Mouse (Mus musculus): ENCODE measurements around the gene Gabrb2.

Gene Gabrb2

DNA sequence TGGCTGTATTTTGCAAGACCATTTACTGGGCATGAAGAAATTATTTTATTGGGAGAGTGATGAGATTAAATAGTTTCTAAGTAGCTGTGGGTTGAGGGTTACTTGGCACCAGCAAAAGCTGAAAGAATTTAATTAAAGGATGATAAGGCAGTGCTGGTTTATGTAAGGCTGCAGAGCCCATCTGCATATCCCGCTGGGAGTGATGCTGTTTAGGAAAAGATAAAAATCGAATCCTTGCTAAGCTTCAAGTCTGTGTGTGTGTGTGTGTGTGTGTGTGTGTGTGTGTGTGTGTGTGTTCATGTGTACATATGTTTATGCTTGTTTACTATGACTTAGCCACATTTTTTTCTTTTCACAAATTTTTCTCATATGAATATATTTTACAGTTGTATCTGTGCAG, 113.0 kb downstream of the Gabrb2 start:
- DNase-seq (ENCODE audit: low read depth, low spot score), result no peak

- no peak for DNase-seq (ENCODE audit: low read depth, low spot score)
Measured at GRCm38 (mm10) chr11:42535286-42535685, 115.7 kb downstream of the Gabrb2 start.

DNA sequence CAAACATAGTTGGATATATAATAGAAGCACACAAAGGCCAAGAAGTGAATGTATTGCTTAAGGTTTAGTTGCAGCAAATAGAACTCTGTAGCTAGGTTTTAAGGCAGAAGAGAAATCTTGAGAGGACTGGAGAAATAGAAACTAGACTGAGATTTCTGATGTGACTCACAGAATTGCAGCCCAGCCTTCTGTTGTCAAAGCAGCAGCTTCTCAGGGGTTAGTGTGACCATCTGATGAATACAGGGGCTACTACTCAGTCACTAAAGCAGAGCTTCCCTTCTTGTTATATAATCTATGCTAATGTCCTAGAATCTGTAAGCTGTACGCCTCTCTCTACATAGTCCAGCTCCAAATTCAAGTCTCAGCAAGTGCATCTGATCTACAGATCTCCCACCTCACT, 116.3 kb downstream of the Gabrb2 start:
- DNase-seq (ENCODE audit: low read depth, low spot score), result no peak

DNA sequence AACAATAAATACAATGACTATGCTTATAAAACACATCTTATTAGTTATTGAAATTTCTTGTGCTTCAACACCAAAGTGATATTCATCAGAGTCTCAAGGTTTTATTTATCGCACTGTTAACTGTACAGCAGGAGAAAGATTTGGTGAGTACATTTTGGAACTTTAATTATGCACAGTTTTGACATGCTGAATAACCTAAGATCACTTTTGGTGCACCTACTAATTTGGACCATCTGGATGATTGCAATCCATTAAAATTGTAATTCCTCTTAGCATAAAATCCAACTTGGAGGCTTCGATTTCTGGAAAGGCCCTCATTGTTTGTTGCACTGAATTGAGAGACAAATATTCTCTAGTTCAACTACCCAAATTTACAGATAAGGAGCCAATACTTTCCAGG, 123.3 kb downstream of the Gabrb2 start:
- DNase-seq (ENCODE audit: low read depth, low spot score), result no peak

- no peak for DNase-seq (ENCODE audit: low read depth, low spot score)
Measured at GRCm38 (mm10) chr11:42566023-42566422, 146.5 kb downstream of the Gabrb2 start.

DNA sequence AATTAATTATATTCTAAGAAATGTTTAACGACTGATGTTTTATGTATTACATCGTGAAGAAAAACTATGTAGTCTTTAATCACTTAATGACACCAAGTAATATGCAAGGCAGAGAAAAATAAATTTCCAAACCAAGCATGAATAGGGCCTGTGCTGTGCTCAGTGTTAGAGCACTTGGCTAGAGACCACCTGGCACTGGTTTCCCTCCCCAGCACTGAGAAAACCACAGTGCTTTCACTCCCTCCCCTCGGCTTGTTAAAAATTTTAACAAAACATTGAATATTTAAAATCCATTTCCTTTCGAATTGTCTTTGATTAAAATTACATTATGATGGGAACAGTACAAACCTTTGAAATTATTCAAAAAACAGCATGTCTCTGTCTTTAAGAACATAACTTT, 151.9 kb downstream of the Gabrb2 start:
- DNase-seq (ENCODE audit: low read depth, low spot score), result no peak

- no peak for DNase-seq (ENCODE audit: low read depth, low spot score)
Measured at GRCm38 (mm10) chr11:42575146-42575873, 155.8 kb downstream of the Gabrb2 start.

- DNase-seq (ENCODE audit: low read depth, low spot score), result no peak
Measured at GRCm38 (mm10) chr11:42579804-42580203, 160.2 kb downstream of the Gabrb2 start.

- no peak for DNase-seq (ENCODE audit: low read depth, low spot score)
Measured at GRCm38 (mm10) chr11:42581123-42581522, 161.6 kb downstream of the Gabrb2 start.

GRCm38 (mm10) chr11:42581753-42582152, 162.2 kb downstream of the Gabrb2 start:
- DNase-seq (ENCODE audit: low read depth, low spot score), result no peak

DNA sequence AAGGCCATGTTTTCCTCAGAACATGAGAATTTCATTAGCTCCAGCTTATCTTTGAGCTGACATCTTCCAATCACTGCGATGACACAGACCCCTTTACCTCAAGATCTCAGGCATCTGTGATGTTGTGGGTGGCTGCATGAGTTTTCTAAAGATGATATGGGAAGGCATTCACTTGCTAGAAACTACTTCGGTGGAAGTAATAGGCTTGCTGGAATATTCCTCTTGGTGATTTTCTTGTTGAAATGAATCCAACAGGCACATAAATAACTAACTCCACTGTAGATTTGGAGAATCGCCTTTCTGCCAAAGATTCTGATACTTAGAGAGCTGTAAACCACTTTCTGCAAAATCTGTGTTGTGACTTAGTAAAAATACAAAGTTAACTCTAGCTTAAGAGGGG, 172.9 kb downstream of the Gabrb2 start:
- no peak for DNase-seq (ENCODE audit: low read depth, low spot score)

GRCm38 (mm10) chr11:42606225-42606624, 186.7 kb downstream of the Gabrb2 start:
- DNase-seq (ENCODE audit: low read depth, low spot score), result no peak

GRCm38 (mm10) chr11:42609128-42609763, 189.7 kb downstream of the Gabrb2 start:
- no peak for DNase-seq (ENCODE audit: low read depth, low spot score)

GRCm38 (mm10) chr11:42618195-42618594, 198.6 kb downstream of the Gabrb2 start:
- no peak for DNase-seq (ENCODE audit: low read depth, low spot score)

DNA sequence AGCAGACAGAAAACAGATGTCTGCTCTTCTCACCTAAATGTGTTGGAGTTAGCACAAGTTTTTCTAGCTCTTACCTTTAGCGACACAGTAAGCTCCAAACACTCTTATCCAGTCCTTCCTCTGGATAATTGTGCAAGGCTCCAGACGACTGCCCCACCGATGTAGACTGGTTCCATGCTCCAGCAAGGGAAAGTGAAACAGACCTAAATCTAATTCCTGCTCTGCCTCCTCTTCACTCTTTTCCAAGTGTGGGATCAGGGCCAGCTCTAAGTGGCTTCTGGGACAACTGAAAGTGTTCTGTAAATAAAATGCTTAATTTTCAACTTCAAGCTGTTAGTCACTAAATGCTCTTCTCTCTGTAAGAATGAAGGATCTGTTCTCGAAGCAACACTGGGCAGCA, 201.6 kb downstream of the Gabrb2 start:
- DNase-seq (ENCODE audit: low read depth, low spot score), result no peak

GRCm38 (mm10) chr11:42650111-42650510, 230.6 kb downstream of the Gabrb2 start:
- DNase-seq (ENCODE audit: low read depth, low spot score), result no peak

- DNase-seq (ENCODE audit: low read depth, low spot score), result no peak
Measured at GRCm38 (mm10) chr11:42651572-42651971, 232.0 kb downstream of the Gabrb2 start.

- DNase-seq (ENCODE audit: low read depth, low spot score), result no peak
Measured at GRCm38 (mm10) chr11:42654189-42654588, 234.6 kb downstream of the Gabrb2 start.

DNA sequence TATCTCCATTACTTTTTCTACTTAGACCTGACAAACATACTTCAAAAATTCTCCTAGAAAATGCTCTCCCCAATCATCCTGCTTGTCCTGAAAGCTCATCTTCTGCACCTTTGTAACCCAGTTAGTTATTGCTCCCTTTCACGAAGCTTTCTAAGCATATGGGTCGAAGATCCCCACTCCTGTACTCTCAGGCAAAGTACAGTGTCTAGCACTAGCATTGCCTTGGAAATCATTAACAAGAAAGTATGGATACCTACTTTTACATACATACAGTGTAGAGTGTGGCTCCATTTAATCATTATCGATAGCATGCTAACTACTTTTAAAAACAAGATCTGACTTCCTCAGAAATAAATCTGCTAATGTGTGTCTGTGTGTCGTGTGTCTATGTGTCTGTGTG, 249.1 kb downstream of the Gabrb2 start:
- DNase-seq (ENCODE audit: low read depth, low spot score), result no peak

All from CD4-positive helper T cell, adult 2 months (primary cell).